Mouse (Mus musculus) adrenal gland, postnatal 4 days (tissue): Measurements from ENCODE around the gene Gm48552. TPM values are rescaled to one million over a fixed set of nuclear protein-coding genes. Genes with fewer than 3 reads are reported as not detected.

Experiments
- DNase-seq, 2 experiments: peaks; one replicate each; pipeline ENCODE4 v3.0.0; 2021 to 2022; ENCODE audit warnings: low spot score in 2 of 2, mixed read lengths in 2 of 2
- microRNA-seq: library from miRNA; unstranded; fragments of <30 nt; microRNA quantifications from one replicate; pipeline ENCODE4 v1.2.0, GENCODE M21; 2021
- total RNA-seq, 2 experiments: library from RNA; stranded (reverse); gene quantifications; 2 replicates each; pipeline ENCODE4 v1.2.3; 2021

Gene Gm48552
- total RNA-seq, 2 experiments from 2014 or later, result 2.6 to 4.1 TPM

DNA sequence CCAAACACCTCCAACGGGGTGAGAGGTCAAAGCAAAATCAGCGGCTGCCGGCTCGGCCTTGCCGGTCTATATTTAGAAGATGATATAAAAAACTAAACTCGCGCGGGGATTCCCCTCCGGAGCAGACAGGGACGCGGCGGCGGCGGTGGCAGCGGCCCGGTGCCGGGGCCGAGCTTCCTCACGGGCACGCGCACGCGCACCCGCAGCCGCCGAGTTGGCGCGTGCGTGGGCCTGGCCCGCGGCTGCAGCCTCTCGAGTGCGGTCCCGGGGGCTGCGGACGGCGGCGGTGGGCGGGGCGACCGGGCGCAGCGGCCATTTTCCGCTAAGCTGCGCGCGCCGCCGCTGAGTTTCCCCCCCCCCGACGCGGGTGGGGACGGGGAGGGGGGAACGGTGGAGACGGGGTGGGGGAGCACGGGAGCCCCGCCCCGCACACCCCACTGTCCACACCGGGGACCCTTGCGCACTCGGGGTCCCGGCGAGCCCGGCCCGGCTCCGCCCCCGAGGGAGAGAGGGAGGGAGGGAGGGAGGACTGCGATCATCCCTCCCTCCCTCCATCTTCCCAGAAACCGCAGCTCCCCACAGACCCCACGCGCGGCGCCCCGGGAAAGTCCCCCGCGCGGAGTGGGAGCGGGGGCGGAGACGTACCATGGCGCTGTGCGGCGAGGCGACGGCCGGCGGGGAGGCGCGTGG is 41.5 kb downstream of the Gm48552 start:
- DNase-seq, result peak; percentile 48 to 59

DNA sequence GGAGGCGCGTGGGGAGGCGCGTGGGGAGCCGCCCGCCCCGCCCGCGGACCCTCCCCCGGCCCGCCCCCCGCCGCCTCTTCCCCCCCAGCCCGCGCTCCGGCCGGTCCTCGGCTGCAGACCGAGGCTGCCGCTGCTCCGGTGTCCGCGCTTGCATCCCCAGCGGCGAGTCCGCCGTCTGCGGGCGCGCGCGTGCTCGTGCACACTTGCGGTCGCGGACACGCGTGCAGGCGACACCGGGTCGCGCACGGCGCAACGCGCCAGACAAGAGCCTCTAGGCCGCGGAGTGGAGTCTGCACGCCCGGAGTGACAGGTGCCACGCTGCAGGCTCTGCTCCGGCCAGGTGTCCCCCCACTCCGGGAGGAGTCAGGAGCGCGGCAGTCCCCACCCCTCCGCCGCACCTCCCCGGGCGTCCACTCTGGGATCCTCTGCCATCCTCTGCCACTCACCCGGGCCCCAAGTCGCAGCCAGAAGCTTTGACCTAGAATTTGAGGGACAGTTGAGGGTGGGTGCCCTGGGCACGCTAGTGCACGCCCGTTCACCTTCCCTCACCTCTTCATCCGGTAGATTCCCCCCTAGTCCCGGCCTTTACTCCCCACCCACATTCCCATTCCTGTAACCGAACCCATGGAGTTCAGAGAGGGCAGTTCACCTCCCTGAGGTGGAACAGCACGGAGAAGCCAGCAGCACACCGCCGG is 42.2 kb downstream of the Gm48552 start:
- peak; percentile 29 to 34 for DNase-seq

DNA sequence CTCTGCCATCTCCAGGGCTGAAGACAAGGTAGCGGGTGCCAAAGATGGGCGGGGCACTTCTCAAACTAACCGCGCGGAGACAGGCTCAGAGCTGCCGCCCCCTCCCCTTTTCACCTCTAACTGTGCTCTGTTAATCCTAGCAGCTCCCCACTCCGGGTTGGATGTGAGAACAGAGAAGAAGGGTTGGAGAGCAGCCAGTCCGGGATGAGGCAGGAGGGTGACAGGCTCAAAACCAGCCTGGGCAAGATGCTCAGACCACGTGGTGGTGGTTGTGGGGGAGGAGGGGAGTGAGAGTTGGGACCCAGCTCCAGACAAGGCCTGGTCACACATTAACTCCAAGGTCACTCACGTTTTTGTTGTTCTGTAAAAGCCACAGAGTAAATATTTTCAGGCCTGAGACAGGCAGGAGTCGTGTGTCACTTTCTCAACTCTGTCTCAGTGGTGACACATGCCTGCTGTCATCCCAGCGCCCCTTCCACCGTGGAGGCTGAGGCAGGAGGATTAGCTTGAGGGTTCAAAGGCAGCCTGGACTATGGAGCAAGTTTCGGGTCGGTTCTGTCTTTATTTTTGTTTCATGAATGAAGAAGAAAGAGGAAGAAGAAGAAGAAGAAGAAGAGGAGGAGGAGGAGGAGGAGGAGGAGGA is 42.8 kb downstream of the Gm48552 start:
- DNase-seq, result peak; percentile 4 to 10

DNA sequence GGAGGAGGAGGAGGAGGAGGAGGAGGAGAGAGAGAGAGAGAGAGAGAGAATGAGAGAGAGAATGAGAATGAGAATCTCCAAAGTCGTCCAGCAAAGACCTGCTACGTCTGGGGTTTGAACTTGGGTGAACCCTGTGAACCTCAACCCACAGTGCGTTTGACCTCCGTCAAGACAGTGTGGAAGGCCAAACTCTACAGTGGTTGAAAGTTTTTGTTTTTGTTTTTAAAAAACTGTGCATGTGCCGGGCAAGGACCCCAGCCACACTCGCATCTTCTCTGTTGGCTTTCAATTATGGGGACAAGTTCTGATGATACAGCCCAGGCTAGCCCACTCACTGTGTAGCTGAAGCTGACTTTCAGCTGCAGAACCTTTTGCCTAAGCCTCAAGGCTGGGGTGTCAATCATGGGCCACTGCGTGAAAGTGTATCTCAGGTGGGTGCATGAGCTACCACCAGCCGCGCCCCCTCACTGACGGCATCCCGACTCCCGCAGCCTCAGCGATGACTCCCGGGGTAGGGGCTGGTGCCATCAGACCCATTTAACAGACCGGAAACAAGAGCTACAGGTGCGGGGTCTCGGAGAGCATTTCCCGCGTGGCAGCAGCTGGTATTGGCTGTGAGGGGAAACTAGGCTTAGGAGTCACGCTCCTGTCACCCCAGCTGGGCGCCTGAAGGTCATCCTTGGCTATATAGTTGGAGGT is 43.5 kb downstream of the Gm48552 start:
- no peak for DNase-seq

DNA sequence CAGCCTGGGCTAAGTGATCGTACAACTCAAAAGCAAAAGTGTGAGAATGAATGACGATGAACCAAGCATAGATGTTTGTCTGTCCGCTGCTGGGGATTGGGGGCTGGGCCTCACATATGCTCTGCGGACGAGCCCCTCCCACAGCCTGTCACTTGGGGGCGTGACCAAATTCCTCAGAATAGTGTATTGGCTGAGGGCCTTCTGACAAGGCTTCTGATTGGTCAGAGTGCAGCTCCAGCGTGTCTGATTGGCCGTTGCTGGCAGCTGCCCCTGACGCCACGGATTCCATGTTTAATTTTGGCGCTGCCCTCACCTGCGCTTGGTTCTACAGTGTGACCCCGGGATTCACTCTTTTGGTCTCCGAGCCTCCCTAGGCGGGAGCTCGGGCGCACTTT is 44.1 kb downstream of the Gm48552 start:
- peak; percentile 68 to 84 for DNase-seq

DNA sequence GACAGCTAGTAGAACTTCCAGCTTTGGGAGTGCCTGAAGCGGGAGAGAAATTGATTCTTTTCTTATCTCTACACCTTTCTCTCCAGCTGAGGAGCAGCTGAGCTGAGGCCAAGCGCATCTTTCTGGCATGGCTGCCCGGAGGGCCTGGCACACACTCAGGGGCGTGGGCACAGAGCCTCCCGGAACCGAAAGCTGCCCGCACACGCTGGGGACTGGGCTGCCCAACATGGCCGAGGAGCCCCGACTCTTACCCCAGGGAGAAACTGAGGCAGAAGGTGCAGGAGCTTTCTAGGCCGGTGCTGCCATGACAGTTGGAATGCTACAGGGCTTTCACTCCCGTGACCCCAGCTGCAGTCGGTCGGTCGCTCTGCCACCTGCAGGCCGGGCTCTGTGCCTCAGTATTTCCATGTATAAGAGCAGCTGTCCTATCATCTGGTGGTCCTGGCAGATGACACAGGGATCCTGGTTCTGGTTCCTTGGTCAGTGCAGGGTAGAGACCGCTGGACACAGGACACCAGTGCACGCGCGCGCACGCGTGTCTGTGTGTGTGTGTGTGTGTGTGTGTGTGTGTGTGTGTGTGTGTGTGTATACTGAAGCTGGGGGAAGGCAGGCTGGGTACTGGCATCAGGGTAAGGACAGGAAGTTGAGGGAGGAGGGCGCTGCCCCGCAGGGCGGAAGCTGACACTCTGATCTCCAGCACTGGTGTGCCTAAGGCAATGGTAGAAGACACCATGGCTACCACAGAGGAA is 44.9 kb downstream of the Gm48552 start:
- DNase-seq, result peak; percentile 2 to 4

DNA sequence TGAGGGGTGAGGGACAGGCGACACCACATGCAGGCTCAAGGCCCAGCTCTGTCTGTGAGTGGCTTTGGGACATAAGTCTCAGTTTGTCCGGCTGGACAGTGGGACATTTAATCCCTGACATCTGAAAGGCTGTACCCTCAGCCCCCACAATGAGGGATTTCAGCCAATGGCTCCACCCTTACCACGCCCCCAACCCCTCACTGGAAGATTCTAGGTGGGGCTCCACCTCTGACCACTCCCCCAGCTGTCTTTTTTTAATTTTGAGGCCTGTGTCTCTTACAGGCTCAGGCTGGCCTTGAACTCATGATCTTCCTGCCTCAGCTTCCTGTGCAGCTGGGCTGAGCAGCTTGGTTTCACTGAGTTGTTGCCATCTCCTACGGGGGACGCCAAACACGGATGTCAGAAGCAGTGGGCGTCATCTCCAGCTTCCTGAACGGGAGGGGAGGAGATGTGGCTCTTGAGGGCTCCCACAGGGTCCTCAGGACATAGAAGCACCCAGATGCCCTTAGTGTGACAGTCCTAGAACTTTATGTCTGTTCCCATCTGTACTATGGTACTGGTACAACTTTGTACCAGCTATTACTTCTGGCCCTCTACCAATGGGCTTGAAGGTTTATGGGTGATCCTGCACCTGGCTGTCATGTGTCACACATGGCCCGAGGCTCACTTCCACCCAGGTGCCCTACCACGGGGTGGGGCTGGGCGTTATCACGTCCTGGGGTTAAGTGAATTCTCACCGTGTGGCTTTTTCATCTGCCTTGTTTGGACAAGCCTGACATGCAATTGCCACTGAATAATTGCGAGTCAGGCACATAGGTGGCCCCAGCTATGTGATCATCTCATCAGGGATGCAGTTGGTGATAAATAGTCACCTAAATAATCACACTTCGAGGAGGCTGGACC is 45.8 kb downstream of the Gm48552 start:
- peak; percentile 2 to 3 for DNase-seq

DNA sequence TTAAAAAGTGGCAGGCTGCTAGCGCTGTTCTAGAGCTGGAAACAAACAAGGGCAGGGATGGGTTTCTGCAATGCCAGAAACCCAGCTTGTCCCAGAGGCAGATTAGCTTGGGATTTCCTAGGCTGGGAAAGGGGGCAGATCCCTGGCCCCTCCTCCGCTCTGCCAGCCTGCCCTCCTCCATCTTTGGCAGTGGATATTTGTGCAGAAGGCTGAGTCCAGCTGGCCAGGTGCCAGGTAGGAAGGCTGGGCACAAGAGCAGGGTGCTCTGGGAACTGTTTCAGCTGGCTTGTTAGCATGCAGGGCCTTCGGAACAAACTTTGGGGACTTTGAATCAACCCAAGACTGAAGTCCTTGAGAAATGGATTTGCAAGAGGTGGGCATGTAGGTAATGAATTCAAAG is 46.6 kb downstream of the Gm48552 start:
- peak in 1 of 2 experiments; percentile 42 for DNase-seq

Small RNA genes lying within 50 kb of the gene (microRNA-seq; reads per million reads assigned to microRNA genes)
- gene Mir1191b, result not detected
- not detected for gene Mir6913

Other genes starting within 250 kb of the Gm48552 start
- 10 to 100 TPM; 34.0 to 34.4 TPM for gene Pias4, start 221.1 kb upstream of the Gm48552 start, total RNA-seq
- 1,000 to 10,000 TPM; 1,728 to 1,734 TPM for gene Eef2, start 212.4 kb upstream of the Gm48552 start, total RNA-seq
- gene Dapk3, start 206.0 kb upstream of the Gm48552 start, total RNA-seq, result 10 to 100 TPM; 53.4 to 63.6 TPM
- not detected for gene 4930442H23Rik, start 205.2 kb upstream of the Gm48552 start, total RNA-seq
- under 1 TPM in 1 of 2 experiments, not detected in 1; 0.20 TPM for gene Nmrk2, start 187.0 kb upstream of the Gm48552 start, total RNA-seq
- gene Atcay, start 158.2 kb upstream of the Gm48552 start, total RNA-seq, result 1 to 10 TPM; 5.3 to 5.4 TPM
- 10 to 100 TPM; 20.9 to 21.7 TPM for gene Zfr2, start 155.8 kb upstream of the Gm48552 start, total RNA-seq
- 1 to 10 TPM; 2.9 to 3.0 TPM for gene Matk, start 136.1 kb upstream of the Gm48552 start, total RNA-seq
- gene Mrpl54, start 122.1 kb upstream of the Gm48552 start, total RNA-seq, result 100 to 1,000 TPM; 107 to 108 TPM
- 10 to 100 TPM; 47.8 to 49.5 TPM for gene Apba3, start 122.0 kb upstream of the Gm48552 start, total RNA-seq
- gene Tjp3, start 97.4 kb upstream of the Gm48552 start, total RNA-seq, result 1 to 10 TPM; 1.8 to 3.1 TPM
- gene Pip5k1c, start 96.0 kb upstream of the Gm48552 start, total RNA-seq, result 10 to 100 TPM; 65.2 to 71.1 TPM
- 10 to 100 TPM; 43.8 to 44.4 TPM for gene Cactin, start 67.9 kb upstream of the Gm48552 start, total RNA-seq
- 10 to 100 TPM; 27.3 to 30.6 TPM for gene Tbxa2r, start 60.3 kb upstream of the Gm48552 start, total RNA-seq
- 1 to 10 TPM; 2.3 to 2.6 TPM for gene Gipc3, start 45.7 kb upstream of the Gm48552 start, total RNA-seq
- 100 to 1,000 TPM; 107 to 108 TPM for gene Hmg20b, start 38.5 kb upstream of the Gm48552 start, total RNA-seq
- gene Mfsd12, start 31.5 kb upstream of the Gm48552 start, total RNA-seq, result 10 to 100 TPM; 21.2 to 22.0 TPM
- gene 4930404N11Rik, start 23.2 kb upstream of the Gm48552 start, total RNA-seq, result 1 to 10 TPM; 6.3 to 8.2 TPM
- gene Fzr1, start 10.5 kb upstream of the Gm48552 start, total RNA-seq, result 10 to 100 TPM; 69.1 to 70.7 TPM
- 10 to 100 TPM; 49.4 to 49.7 TPM for gene Dohh, start 4.6 kb upstream of the Gm48552 start, total RNA-seq
- 1 to 10 TPM; 1.7 to 1.8 TPM for gene Gm48551, start 4.5 kb upstream of the Gm48552 start, total RNA-seq
- 10 to 100 TPM in 1 of 2 experiments, 1 to 10 TPM in 1; 1.2 to 13.2 TPM for gene Smim24, start 4.0 kb downstream of the Gm48552 start, total RNA-seq
- gene Nfic, start 66.6 kb downstream of the Gm48552 start, total RNA-seq, result 100 to 1,000 TPM; 120 to 129 TPM
- 1 to 10 TPM; 3.5 to 4.2 TPM for gene Celf5, start 93.7 kb downstream of the Gm48552 start, total RNA-seq
- gene Ncln, start 107.4 kb downstream of the Gm48552 start, total RNA-seq, result 100 to 1,000 TPM; 107 to 117 TPM
- 1 to 10 TPM; 2.0 to 2.7 TPM for gene S1pr4, start 111.1 kb downstream of the Gm48552 start, total RNA-seq
- 1 to 10 TPM in 1 of 2 experiments, under 1 TPM in 1; 0.67 to 1.2 TPM for gene Gna15, start 135.2 kb downstream of the Gm48552 start, total RNA-seq
- gene Gna11, start 156.2 kb downstream of the Gm48552 start, total RNA-seq, result 10 to 100 TPM; 74.2 to 74.4 TPM
- 100 to 1,000 TPM; 639 to 647 TPM for gene Aes, start 170.5 kb downstream of the Gm48552 start, total RNA-seq
- 10 to 100 TPM; 24.9 to 30.4 TPM for gene Tle2, start 185.6 kb downstream of the Gm48552 start, total RNA-seq
- gene Tle6, start 212.1 kb downstream of the Gm48552 start, total RNA-seq, result 10 to 100 TPM; 12.8 to 20.2 TPM
- 1 to 10 TPM; 1.1 to 2.1 TPM for gene BC025920, start 217.3 kb downstream of the Gm48552 start, total RNA-seq
- gene Sirt6, start 238.8 kb downstream of the Gm48552 start, total RNA-seq, result 10 to 100 TPM; 40.1 to 40.7 TPM
- gene Ankrd24, start 239.5 kb downstream of the Gm48552 start, total RNA-seq, result 10 to 100 TPM; 38.7 to 50.5 TPM